Mouse (Mus musculus): Measurements from ENCODE around the gene Olfr986.

DNA sequence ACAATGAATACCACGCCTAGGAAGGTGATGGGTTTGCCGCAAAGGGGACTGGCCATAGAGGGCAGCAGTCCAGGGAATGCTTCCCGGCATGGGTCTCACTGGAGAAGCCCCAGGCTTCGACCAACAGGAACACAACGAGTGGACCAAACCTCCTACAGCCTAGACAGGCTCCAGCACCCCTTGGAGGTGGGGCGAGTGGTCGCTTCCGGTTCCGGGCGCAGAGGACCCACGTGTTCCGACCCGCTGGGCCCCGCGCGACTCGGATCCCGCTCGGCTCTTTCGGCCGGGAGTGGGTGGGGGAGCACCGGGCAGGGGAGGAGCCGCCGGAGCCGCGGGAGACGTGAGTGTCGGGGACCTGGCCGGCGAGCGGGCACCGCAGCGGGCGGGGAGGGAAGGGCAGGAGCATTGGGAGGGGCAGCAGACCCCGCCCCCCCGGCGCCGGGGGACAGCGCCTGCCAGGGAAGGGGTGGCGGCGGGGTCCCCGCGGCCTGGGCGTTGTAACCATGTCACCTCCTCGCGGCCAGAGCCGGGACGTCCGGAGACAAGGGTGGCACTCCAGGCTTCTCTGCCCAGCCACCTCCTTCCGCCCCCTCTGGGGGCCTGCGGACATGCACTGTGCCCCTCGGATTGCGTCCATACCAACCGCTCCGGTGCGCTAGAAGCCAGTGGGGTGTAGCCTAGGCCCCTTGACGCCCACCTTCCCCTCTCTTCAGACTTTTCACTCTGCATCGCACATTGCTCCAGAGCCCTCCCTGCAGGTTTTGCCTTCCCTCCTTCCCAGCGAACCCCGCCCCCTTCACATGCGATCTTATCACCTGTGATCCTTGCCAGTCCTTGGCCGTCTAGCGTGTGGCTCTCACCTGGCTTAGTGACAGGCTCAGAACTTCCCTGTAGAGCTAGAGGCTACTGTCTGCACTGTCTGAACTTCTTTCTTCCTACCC lies 11.6 kb downstream of the Olfr986 start, which contains the start of gene Zfp202:
- TF ChIP-seq CTCF (IDR thresholded peaks at IDR 0.05; ENCODE audit: insufficient read depth, low read length) (0 out of 2 replicates have a peak, but pooled peaks have one; percentile 7), POLR2A (IDR thresholded peaks at IDR 0.05; ENCODE audit: borderline replicate concordance, extremely low read depth, low read depth, low read length) (peak; percentile 59; the same call in 1 of the 2 replicates)

Measured in lung, adult 2 months (tissue).